Mouse (Mus musculus): Measurements from ENCODE around the gene Brpf3. TPM values are rescaled to one million over a fixed set of nuclear protein-coding genes. Genes with fewer than 3 reads are reported as not detected.
"Not testable (repeated sequence)": the region's sequence is repeated elsewhere in the genome, so short reads cannot be mapped to it uniquely, and the experiment has no call there.

Brpf3 gene
- polyA plus RNA-seq, 1 experiment from 2014 or later, result 11.0 TPM

DNA sequence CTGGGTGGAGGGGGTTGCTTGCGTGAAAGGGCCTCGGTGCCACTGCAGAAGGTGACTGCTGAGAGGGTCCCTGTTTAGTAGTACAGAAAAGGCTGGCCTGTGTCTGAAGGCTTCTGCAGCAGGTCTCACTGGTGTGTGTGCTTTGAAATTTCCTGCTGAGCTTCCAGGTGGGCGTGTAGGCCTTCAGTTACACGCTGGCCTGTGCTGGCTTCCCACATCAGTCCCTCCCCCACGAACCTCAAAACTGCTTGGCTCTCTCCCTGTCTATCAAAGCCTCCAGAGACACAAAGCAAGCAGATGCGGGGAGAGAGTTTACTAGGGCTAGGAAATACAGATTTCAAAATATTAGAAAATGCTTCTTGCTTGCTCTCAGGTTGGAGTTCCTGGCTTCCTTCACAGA lies 24.0 kb downstream of the Brpf3 start:
- Histone ChIP-seq H3K36me3 (ENCODE audit: insufficient read depth, low read length) (peaks cover 82% of the 10 kb centered on the region), H3K27me3 (ENCODE audit: insufficient read depth, low read length) (no peaks in the 10 kb centered on the region), H3K9me3 (ENCODE audit: low read length) (no peaks in the 10 kb centered on the region), H3K4me1 (ENCODE audit: insufficient read depth, low read length) (no peaks in the 10 kb centered on the region), H3K9ac (replicated peaks; ENCODE audit: low read length) (no peak overlapping the region; the same call in 1 of the 2 replicates), H3K27ac (ENCODE audit: low read length) (no peak overlapping the region), H3K4me2 (replicated peaks; ENCODE audit: low read depth, low read length) (no peak overlapping the region), H3K4me3 (ENCODE audit: low read length) (no peak overlapping the region)
- ATAC-seq (ENCODE audit: low FRiP score, low TSS enrichment), result no peak
- WGBS, result 70% methylated on average over 6 of the region's 6 CpGs

DNA sequence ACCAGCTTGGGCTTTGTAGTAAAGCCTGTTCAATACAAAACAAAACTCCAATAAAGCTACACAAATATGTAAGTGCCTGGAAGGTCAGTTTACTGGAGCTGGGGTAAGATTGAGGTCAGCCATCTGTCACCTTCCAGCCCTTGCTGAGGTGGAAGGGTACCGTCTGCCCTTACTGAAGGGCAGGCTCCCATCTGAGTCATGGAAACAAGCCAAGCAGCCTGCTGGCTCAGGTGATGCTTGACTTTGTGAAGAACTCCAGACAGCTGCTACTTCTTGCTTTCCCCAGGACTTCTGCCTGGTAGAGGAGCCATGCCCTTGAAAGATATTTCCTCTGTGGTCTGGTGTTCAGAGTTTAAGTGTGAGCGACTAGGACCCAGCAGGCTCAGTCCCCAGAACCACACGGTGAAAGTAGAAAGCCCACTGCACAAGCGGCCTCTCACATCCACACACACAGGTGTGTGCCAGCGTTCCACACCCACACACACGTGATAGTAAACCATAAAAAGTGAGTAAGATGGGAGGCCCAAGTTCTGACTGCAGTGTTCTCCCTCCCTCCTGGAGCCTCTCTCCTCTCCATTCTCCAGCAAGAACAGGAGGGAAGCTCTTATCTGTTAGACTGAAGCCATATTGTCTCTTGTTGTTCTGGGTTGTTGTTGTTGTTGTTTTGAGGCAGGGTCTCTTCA lies 24.6 kb downstream of the Brpf3 start:
- H3K9me3 ChIP-seq (ENCODE audit: low read length), result no peaks in the 10 kb centered on the region
- H3K27me3 ChIP-seq (ENCODE audit: insufficient read depth, low read length), result no peaks in the 10 kb centered on the region
- no peak overlapping the region for H3K9ac ChIP-seq (replicated peaks; ENCODE audit: low read length)
- 88% methylated on average over 6 of the region's 6 CpGs for WGBS
- no peak overlapping the region for H3K4me2 ChIP-seq (replicated peaks; ENCODE audit: low read depth, low read length)
- H3K36me3 ChIP-seq (ENCODE audit: insufficient read depth, low read length), result peaks cover 80% of the 10 kb centered on the region
- H3K4me1 ChIP-seq (ENCODE audit: insufficient read depth, low read length), result no peaks in the 10 kb centered on the region; the same call in 1 of the 2 replicates
- H3K27ac ChIP-seq (ENCODE audit: low read length), result no peak overlapping the region
- ATAC-seq (ENCODE audit: low FRiP score, low TSS enrichment), result no peak
- no peak overlapping the region for H3K4me3 ChIP-seq (ENCODE audit: low read length)

DNA sequence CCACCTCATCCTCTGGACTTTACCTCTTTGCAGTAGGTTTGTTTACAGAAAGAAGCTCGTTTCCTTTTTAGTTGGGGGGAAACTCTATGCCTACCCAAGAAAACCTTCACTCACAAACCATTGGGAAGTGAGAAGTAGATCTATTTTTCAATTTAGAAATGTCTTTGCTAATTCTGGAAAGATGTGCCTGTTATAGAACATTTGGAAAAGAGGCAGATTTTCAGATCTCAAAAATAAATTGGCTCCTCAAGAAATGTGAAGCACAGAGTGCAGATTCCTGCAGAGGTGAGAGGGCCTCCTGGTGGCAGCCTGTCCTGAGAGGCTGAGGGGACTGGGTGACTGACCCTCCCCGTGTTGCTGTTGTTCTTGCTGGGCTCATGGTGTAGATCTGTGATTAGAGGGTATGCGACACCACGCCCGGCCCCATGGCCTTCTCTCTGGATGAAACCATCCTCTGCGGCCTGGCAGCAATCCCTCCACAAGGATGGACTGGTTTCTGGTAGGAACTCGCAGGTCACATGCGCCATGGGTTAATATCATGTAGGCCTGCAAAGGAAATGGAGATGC lies 26.9 kb downstream of the Brpf3 start:
- ATAC-seq (ENCODE audit: low FRiP score, low TSS enrichment), result no peak
- Histone ChIP-seq H3K4me2 (replicated peaks; ENCODE audit: low read depth, low read length) (no peak overlapping the region), H3K9ac (replicated peaks; ENCODE audit: low read length) (no peak overlapping the region), H3K27me3 (ENCODE audit: insufficient read depth, low read length) (no peaks in the 10 kb centered on the region), H3K36me3 (ENCODE audit: insufficient read depth, low read length) (peaks cover 80% of the 10 kb centered on the region), H3K9me3 (ENCODE audit: low read length) (no peaks in the 10 kb centered on the region), H3K27ac (ENCODE audit: low read length) (no peak overlapping the region), H3K4me1 (ENCODE audit: insufficient read depth, low read length) (no peaks in the 10 kb centered on the region; the same call in 1 of the 2 replicates), H3K4me3 (ENCODE audit: low read length) (no peak overlapping the region)
- WGBS, result 89% methylated on average over 8 of the region's 8 CpGs

DNA sequence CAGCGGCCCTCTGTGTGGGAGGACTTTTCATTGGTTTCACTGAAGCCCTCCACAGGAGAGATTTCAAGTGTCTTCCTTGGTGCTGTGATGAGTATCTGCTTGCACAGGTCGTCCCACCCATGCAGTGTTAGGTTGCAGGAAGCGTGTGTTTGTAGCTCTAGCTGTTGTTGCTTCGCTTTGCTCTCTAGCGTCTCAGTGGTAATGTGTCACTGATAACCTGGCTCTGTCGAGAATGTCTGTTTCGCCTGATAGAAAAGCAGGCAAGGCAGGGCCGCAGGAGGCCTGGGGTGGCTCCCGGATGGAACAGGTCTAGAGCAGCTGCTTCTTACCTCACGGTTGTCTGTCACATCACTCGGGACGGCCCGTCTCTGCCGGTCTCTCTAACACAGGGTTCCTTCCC lies 28.2 kb downstream of the Brpf3 start:
- H3K27ac ChIP-seq (ENCODE audit: low read length), result no peak overlapping the region
- H3K4me1 ChIP-seq (ENCODE audit: insufficient read depth, low read length), result no peaks in the 10 kb centered on the region; the same call in 1 of the 2 replicates
- no peak for ATAC-seq (ENCODE audit: low FRiP score, low TSS enrichment)
- H3K4me3 ChIP-seq (ENCODE audit: low read length), result no peak overlapping the region
- H3K9me3 ChIP-seq (ENCODE audit: low read length), result no peaks in the 10 kb centered on the region
- H3K9ac ChIP-seq (replicated peaks; ENCODE audit: low read length), result no peak overlapping the region
- no peak overlapping the region for H3K4me2 ChIP-seq (replicated peaks; ENCODE audit: low read depth, low read length)
- H3K27me3 ChIP-seq (ENCODE audit: insufficient read depth, low read length), result no peaks in the 10 kb centered on the region
- H3K36me3 ChIP-seq (ENCODE audit: insufficient read depth, low read length), result peaks cover 70% of the 10 kb centered on the region
- WGBS, result 47% methylated on average over 14 of the region's 14 CpGs

DNA sequence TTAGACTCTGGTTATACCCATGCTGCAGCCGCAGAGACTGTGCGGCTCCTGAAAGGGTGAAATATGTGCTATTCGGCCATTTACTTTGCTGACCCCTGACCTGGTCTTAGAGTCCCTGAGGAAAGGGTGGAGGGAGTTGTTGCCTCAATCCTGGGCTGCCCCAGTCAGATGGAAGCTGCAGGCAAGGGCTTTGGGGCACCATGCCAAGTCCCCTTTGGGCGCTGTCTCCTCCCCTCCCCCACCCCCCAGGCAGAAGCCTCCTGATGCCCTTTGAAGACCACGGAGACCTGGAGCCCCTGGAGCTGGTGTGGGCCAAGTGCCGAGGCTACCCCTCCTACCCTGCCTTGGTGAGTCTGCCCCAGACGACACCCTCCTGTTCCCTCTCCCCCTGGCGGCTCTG lies 30.2 kb downstream of the Brpf3 start:
- H3K4me2 ChIP-seq (replicated peaks; ENCODE audit: low read depth, low read length), result no peak overlapping the region
- no peaks in the 10 kb centered on the region; the same call in 1 of the 2 replicates for H3K4me1 ChIP-seq (ENCODE audit: insufficient read depth, low read length)
- no peak overlapping the region for H3K4me3 ChIP-seq (ENCODE audit: low read length)
- ATAC-seq (ENCODE audit: low FRiP score, low TSS enrichment), result no peak
- H3K9ac ChIP-seq (replicated peaks; ENCODE audit: low read length), result no peak overlapping the region
- H3K9me3 ChIP-seq (ENCODE audit: low read length), result no peaks in the 10 kb centered on the region
- WGBS, result 56% methylated on average over 8 of the region's 8 CpGs
- H3K27me3 ChIP-seq (ENCODE audit: insufficient read depth, low read length), result no peaks in the 10 kb centered on the region
- H3K36me3 ChIP-seq (ENCODE audit: insufficient read depth, low read length), result peaks cover 62% of the 10 kb centered on the region
- H3K27ac ChIP-seq (ENCODE audit: low read length), result no peak overlapping the region

DNA sequence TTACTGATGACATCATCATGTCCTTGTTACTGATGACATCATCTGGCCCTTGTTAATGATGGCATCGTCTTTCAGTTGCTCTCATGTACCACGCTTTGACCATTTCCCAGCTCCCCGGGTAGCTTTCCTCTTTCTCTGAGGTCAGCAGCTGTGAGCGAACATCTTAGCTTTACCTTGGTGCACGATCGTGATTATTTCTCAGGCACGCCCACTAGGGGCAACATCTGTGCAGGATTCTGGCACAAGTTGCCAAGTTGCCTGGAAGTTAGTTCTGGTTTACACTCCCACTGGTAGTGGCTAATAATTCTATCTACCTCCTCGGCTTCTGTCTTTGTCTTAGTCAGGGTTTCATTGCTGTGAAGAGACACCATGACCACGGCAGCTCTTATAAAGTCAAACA lies 31.1 kb downstream of the Brpf3 start:
- no peak overlapping the region for H3K27ac ChIP-seq (ENCODE audit: low read length)
- no peak for ATAC-seq (ENCODE audit: low FRiP score, low TSS enrichment)
- H3K9me3 ChIP-seq (ENCODE audit: low read length), result no peaks in the 10 kb centered on the region
- H3K36me3 ChIP-seq (ENCODE audit: insufficient read depth, low read length), result peaks cover 64% of the 10 kb centered on the region
- no peaks in the 10 kb centered on the region; the same call in 1 of the 2 replicates for H3K4me1 ChIP-seq (ENCODE audit: insufficient read depth, low read length)
- 88% methylated on average over 9 of the region's 9 CpGs for WGBS
- H3K9ac ChIP-seq (replicated peaks; ENCODE audit: low read length), result no peak overlapping the region
- H3K27me3 ChIP-seq (ENCODE audit: insufficient read depth, low read length), result no peaks in the 10 kb centered on the region
- no peak overlapping the region for H3K4me2 ChIP-seq (replicated peaks; ENCODE audit: low read depth, low read length)
- no peak overlapping the region for H3K4me3 ChIP-seq (ENCODE audit: low read length)

DNA sequence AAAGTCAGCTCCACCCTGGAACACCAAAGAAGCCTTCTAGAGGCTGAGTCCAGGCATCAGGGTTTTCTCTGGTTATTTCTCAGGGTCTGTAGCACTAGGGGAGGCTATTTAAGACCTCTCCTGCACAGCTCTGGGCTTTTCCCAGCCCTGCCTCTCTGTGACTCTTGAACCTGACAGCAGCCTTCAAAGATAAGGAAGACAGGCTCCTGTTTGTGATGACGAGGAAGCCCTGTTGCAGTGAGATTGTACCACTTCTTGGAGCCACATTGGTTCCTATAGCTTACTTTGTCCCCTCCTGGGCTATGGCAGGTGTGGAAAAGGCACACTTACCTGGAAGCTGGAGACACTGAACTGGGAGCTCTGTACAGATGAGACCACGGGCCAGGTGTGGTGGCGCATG lies 32.0 kb downstream of the Brpf3 start:
- H3K4me3 ChIP-seq (ENCODE audit: low read length), result no peak overlapping the region
- H3K4me2 ChIP-seq (replicated peaks; ENCODE audit: low read depth, low read length), result no peak overlapping the region
- H3K27ac ChIP-seq (ENCODE audit: low read length), result no peak overlapping the region
- no peaks in the 10 kb centered on the region for H3K9me3 ChIP-seq (ENCODE audit: low read length)
- no peaks in the 10 kb centered on the region for H3K27me3 ChIP-seq (ENCODE audit: insufficient read depth, low read length)
- no peaks in the 10 kb centered on the region; the same call in 1 of the 2 replicates for H3K4me1 ChIP-seq (ENCODE audit: insufficient read depth, low read length)
- H3K36me3 ChIP-seq (ENCODE audit: insufficient read depth, low read length), result peaks cover 64% of the 10 kb centered on the region
- 88% methylated on average over 3 of the region's 3 CpGs for WGBS
- H3K9ac ChIP-seq (replicated peaks; ENCODE audit: low read length), result no peak overlapping the region
- ATAC-seq (ENCODE audit: low FRiP score, low TSS enrichment), result no peak

DNA sequence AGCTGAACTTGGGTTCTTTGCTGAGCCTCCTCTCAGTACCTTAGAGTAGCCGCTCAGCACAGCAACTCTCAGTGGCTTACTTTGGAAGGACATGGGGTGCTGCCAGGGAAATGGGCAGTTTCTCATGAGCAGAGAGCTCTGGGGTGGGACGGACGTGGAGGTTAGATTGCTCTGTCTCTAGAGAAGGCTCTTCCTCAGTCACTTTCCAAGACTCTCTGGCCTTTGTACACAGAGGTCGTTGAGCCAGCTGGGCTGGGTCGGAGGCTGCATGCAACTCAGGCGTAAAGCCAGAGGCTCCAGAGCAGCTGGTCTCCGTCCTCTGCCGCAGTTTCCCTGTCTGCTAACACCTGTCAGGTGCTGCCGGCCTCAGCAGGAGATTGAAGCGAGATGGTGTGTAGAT lies 33.8 kb downstream of the Brpf3 start:
- peaks cover 72% of the 10 kb centered on the region for H3K36me3 ChIP-seq (ENCODE audit: insufficient read depth, low read length)
- H3K27ac ChIP-seq (ENCODE audit: low read length), result no peak overlapping the region
- no peak overlapping the region for H3K4me2 ChIP-seq (replicated peaks; ENCODE audit: low read depth, low read length)
- H3K9me3 ChIP-seq (ENCODE audit: low read length), result 0 out of 2 replicates have a peak, but pooled peaks cover 4% of the 10 kb centered on the region
- no peaks in the 10 kb centered on the region for H3K27me3 ChIP-seq (ENCODE audit: insufficient read depth, low read length)
- H3K9ac ChIP-seq (replicated peaks; ENCODE audit: low read length), result no peak overlapping the region
- no peak for ATAC-seq (ENCODE audit: low FRiP score, low TSS enrichment)
- H3K4me1 ChIP-seq (ENCODE audit: insufficient read depth, low read length), result no peaks in the 10 kb centered on the region; the same call in 1 of the 2 replicates
- H3K4me3 ChIP-seq (ENCODE audit: low read length), result no peak overlapping the region
- WGBS, result 41% methylated on average over 10 of the region's 10 CpGs

DNA sequence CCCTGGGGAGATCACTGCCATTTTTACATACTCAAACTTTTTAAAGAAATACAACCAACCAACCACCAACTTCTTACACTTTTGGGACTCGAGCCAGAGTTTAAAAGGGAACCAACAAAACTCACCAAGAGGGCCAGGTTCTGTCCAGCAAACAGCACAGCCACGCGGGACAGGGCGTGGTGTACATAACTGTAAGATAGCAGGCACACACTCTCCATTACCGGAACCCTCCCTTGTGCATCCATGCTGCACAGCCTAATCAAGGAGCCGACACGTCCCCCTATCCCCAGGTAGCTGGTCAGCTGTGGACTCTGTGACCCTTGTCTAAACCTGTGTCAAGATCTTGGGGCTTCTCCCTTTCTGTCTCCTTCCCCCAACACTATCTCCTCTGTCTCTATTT lies 37.0 kb downstream of the Brpf3 start:
- Histone ChIP-seq H3K4me1 (ENCODE audit: insufficient read depth, low read length) (no peaks in the 10 kb centered on the region), H3K27ac (ENCODE audit: low read length) (no peak overlapping the region), H3K9ac (replicated peaks; ENCODE audit: low read length) (no peak overlapping the region), H3K36me3 (ENCODE audit: insufficient read depth, low read length) (peaks cover 56% of the 10 kb centered on the region), H3K4me3 (ENCODE audit: low read length) (no peak overlapping the region), H3K27me3 (ENCODE audit: insufficient read depth, low read length) (no peaks in the 10 kb centered on the region), H3K4me2 (replicated peaks; ENCODE audit: low read depth, low read length) (no peak overlapping the region), H3K9me3 (ENCODE audit: low read length) (0 out of 2 replicates have a peak, but pooled peaks cover 9% of the 10 kb centered on the region)
- WGBS, result 79% methylated on average over 7 of the region's 7 CpGs
- ATAC-seq (ENCODE audit: low FRiP score, low TSS enrichment), result no peak

DNA sequence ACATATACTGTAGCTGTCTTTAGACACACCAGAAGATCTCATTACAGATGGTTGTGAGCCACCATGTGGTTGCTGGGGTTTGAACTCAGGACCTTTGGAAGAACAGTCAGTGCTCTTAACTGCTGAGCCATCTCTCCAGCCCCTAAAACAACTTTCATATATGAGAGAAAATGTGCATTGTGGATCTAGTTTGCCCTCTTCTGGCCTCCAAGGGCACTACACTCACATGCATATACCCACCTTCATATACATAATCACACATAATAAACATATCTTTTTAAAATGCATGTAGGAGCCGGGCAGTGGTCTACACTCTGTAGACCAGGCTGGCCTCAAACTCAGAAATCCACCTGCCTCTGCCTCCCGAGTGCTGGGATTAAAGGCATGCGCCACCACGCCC lies 41.1 kb downstream of the Brpf3 start:
- H3K27me3 ChIP-seq (ENCODE audit: insufficient read depth, low read length); H3K4me1 ChIP-seq (ENCODE audit: insufficient read depth, low read length); H3K27ac ChIP-seq (ENCODE audit: low read length); H3K9ac ChIP-seq (replicated peaks; ENCODE audit: low read length); H3K9me3 ChIP-seq (ENCODE audit: low read length); H3K4me2 ChIP-seq (replicated peaks; ENCODE audit: low read depth, low read length); H3K4me3 ChIP-seq (ENCODE audit: low read length); ATAC-seq (ENCODE audit: low FRiP score, low TSS enrichment): not testable (repeated sequence)
- peaks cover 37% of the 10 kb centered on the region for H3K36me3 ChIP-seq (ENCODE audit: insufficient read depth, low read length)
- whole genome bisulfite sequencing, result 97% methylated on average over 4 of the region's 4 CpGs

All from kidney, embryonic 16.5 days (tissue).